Mouse (Mus musculus) brain, embryonic 14.5 days (tissue): ENCODE measurements around the gene Grid2. TPM values are rescaled to one million over a fixed set of nuclear protein-coding genes. Genes with fewer than 3 reads are reported as not detected.

Experiments
- DNase-seq: peaks from one replicate; pipeline ENCODE4 v3.0.0-alpha.2; 2011; ENCODE audit warnings: low read depth
- CTCF ChIP-seq: fragments of 200-500 bp; IDR thresholded peaks from 2 replicates; pipeline ENCODE4 v1.5.1; 2012; ENCODE audit warnings: inconsistent platforms, mild to moderate bottlenecking, moderate library complexity, borderline replicate concordance; ENCODE audit not compliant: insufficient read depth, insufficient read length; ENCODE audit errors: extremely low read depth
- POLR2A ChIP-seq: fragments of 200-500 bp; IDR thresholded peaks from 2 replicates; pipeline ENCODE4 v1.6.1; 2012; ENCODE audit warnings: mild to moderate bottlenecking, inconsistent platforms, borderline replicate concordance; ENCODE audit not compliant: poor library complexity, insufficient read depth, insufficient read length, severe bottlenecking; ENCODE audit errors: extremely low read depth
- polyA plus RNA-seq: library from polyadenylated mRNA; depleted of rRNA; stranded (reverse); fragments of >200 nt; gene quantifications from 2 replicates; pipeline ENCODE4 v1.2.3, GENCODE M21; 2012

The Grid2 gene
- polyA plus RNA-seq, 1 experiment: 12.3 TPM

DNA sequence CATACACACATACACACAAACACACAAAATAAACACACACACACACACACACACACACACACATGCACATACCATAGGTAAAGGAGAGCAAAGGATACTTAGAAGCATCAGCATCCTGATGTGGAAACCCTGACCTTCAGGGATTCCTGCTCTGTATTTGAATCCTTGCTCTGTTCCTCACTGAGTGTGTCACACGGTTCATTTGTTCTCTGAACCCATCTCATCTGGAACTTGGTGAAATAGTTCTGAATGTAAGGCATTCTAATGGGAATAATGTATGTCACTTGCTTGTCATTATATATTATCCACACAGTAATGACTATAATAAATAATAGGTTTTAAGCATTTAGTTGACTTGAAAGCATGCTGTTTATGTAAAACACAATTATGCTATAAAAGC, 1173.2 kb downstream of the Grid2 start:
- TF ChIP-seq POLR2A: no peak
- no peak for TF ChIP-seq CTCF
- peak; percentile 17 for DNase-seq

DNA sequence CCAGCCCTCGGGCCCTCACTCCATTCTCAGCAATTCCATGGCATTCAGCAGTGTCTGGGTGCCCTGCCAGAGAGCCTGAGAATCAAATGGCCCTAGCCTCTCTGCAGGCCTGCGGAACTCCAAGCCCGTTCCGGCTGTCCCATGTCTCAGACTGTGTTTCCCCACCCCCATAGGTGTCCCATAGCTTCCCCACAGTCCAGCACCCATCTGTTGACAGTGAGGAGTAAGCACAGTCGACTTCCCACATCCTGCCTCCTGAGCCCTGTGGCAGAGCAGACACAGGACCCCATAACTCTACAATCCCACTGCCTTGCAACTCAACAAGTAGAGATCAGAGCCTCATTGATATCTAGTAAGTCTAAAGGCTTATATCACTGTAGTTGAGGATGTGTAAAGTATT, 1192.5 kb downstream of the Grid2 start:
- TF ChIP-seq POLR2A (no peak), CTCF (no peak)
- no peak for DNase-seq

DNA sequence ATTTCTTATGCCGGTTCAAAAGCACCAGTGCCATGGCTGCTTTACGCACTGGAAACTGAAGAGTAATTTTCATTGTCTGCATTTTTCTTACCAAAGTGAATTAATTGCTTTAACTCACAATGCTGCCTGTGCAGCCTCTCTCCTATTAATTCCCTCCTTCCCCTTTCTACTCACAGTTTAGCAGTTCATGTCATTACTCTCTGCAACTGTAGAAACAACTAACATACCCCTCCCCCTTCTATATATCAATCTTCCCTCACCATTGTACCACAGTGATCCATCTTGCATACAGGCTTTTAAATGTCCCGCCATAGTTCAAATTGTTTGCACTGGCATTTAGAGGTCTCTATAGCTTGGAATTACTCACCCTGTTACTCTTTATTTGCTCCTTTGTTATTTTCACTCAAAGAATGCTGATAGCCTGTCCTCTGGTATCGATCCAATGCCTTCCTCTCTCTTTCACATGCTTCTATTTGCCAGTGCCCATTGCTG, 1193.2 kb downstream of the Grid2 start:
- peak; percentile 33 for DNase-seq
- TF ChIP-seq POLR2A (no peak), CTCF (no peak)

DNA sequence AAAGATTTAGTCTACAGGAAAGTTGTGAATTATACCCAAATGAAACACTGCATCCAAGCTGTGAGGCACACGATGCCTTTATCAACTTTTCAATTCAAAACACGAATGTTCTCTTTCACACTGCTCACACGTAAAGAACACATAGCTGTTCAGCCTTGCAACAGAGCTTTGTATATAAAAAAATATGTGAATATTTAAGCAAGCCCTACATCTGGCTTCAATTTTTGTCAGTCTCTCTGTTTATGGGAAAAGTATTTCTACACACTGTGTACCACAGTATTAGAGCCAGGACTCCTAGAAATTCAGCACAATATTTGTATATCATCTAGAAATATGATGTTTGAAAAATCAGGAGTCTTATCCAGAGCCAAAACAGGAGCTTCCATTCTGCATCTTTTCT, 1195.1 kb downstream of the Grid2 start:
- TF ChIP-seq CTCF (no peak), POLR2A (no peak)
- DNase-seq: no peak

DNA sequence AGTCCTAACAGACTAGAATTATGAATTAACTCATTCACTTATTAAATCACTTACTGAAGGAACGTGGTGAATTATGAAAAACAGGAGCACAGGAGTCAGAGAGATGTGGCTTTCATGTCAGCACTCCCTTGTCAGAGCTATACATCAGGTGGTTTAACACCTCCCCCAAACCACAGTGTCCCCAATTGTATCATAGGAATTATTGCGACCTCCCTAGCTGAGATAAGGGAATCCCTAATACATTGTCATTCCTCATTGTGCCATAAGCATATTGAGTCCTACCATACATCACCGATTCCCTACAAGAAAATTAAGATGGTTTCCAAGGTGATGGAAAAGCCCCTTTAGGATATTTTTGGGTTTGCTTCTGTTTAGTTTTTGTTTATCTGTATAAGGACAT, 1224.2 kb downstream of the Grid2 start:
- no peak for DNase-seq
- TF ChIP-seq CTCF: no peak

DNA sequence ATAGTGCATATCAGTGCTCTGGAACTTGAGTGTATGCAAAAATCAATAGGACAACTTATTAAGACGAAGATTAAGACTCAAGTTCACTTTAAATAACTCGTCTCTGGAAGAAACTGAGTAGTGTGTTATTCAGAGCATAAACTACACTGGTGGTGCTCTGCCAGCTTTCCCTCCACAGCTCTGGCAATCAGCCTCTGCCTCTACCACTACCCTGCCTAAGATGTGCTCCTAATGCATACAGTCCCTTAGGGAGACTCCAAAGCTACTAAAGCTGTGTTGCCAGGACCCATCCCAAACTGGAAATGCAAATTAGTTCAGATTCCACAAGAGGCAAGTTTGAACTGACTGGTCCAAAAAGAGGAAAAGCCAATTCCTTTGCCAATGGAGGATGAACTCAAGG, 1224.9 kb downstream of the Grid2 start:
- no peak for TF ChIP-seq CTCF
- TF ChIP-seq POLR2A: no peak
- no peak for DNase-seq

DNA sequence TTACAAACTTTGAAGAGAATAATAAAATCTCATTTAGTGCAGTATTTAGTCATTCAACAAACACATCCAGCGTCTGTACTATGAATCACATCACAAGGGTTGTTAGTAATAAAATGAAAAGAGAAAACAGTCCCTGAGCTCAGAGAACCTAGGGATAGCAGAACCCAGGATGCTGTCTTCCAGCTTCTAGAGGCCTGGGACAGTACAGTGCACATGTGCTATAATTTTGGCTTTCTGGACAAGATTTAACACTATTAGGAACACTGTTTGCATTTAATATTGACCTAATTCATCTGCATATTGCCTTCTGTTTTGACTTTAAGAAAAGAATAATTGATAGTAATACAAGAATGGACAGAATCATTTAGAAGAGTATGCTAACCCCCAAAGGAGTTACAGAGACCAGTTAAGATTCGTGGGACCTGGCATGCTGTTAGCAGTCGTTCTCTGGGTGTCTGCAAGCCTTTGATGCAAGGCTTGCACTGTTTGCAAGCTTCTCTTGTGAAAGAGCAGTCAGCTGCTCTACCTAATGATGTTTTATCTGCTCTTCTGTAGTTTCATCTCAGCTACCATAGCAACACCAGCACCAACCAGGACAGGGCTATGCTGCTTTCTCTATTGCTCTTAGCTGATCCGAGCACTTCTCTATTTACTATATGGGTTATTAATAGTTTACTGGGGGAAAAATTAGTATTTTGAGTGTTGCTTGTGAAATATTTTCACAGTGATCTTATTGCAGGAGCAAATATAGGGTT, 1234.8 kb downstream of the Grid2 start:
- TF ChIP-seq POLR2A (no peak), CTCF (no peak)
- DNase-seq: peak; percentile 70

DNA sequence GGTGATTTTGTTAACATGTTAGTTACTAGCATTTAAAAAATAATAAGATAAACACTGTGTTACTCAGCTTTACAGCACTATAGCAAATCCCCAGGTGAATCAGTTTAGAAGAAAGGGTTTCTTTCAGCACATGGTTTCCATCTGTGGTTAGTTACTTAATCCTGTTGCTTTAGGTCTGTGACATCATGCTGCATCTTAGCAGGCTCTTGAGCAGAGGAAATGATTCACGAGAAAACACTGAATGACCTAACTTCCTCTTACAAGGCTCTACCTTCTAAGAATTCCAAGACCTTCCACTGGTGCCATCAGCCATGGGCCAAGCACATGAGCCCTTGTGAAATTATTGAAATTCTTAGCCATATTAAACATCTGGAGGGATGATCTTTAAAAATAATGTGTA, 1248.7 kb downstream of the Grid2 start:
- TF ChIP-seq POLR2A (no peak), CTCF (no peak)

DNA sequence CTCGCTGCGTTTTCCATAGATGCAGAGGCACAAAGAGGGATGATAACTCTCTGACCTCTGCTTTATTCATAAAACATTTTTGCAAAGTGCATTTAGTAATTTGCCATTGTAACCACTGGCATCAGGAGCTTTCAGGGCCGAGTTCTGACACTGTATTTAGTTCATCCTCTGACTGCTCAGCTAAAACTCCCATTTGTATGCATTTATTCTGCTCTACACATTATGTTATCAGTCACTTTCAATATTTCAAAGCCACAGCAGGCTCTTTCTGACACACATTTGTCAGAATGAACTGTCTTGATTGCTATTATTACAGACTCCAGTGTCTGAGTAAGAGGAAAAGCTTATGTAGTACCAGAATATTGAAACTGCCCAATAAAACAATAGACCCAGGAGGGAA, 1286.5 kb downstream of the Grid2 start:
- DNase-seq: peak; percentile 73
- no peak for TF ChIP-seq POLR2A

More for the DNA sequence above, 1248.7 kb downstream of the Grid2 start:
- DNase-seq: no peak

DNA sequence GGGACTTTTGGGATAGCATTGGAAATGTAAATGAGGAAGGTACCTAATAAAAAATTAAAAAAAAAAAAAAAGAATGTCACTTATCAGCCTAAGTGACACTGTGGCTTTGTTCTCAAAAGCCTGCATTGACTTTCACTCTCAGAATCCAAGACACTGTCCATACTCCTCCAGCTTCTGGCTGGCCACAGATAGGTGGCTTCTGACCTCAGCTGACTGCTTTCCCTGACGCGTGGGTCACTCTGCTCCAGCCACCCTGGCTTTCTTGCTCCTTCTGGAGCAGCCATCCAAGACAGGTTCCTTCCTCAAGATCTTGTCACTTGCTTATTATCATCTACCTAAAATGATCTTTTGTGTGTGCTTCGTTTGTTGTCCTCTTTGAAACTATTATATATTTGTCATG, 1298.0 kb downstream of the Grid2 start:
- TF ChIP-seq CTCF (no peak), POLR2A (no peak)

DNA sequence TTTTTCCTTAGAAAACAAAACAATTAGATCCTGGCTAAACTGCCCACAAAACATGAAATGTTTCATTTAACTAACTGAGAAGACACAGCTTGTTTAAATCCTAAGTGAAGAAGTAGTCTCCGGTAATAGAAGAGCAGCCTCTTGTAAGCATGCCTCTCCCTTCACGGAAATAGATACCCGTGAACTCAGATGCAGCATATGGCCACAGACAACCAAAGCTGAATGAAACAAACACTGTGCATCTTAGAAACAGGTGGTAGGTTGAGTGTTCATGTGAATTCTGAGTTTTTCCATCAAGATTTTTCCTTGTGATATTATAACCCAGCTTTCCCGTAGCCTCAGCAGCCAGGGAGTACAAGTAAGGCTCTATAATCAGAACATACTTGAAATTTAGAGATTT, 1299.5 kb downstream of the Grid2 start:
- no peak for TF ChIP-seq POLR2A
- TF ChIP-seq CTCF: no peak
- no peak for DNase-seq

More for the DNA sequence above, 1298.0 kb downstream of the Grid2 start:
- DNase-seq: no peak

DNA sequence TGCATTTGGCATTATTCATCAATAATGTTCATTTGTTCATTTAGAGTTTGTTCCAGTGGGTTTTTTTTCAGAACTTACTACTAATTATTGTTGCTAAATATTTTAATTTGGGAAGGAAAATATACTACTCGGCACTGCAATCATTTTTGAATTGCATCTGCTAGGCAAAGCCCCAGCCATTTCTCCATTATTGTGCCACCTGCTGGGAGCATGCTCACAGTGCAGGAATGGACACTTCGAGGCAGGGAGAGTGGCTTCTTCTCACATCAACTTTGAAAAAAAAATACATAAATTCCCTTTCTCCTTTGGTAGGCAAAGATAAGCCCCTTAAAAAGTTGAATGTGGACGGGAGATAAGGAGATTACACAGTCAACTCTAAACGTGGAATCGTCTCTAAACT, 1312.9 kb downstream of the Grid2 start:
- TF ChIP-seq CTCF (peak; percentile 68), POLR2A (no peak)
- DNase-seq: peak; percentile 42

DNA sequence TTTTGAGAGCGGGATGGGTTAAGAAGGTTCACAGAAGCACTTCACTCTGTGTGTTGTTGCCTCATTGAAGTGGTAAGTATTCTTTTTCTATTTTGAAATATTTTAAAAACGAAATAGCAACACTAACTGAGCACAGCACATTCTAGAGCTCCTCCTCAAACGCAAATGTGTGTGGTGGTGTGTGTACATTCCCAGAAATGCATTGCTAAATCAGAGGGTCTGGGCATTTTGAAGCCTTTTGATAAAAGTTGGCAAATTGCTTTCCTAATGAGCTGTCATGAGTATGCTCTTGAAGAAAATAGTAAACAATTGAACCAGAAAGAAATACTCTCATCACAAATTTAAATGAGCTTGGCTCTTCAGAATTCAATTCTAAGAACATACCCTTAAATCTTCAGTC, 1325.7 kb downstream of the Grid2 start:
- no peak for TF ChIP-seq CTCF
- no peak for TF ChIP-seq POLR2A
- DNase-seq: peak; percentile 35

DNA sequence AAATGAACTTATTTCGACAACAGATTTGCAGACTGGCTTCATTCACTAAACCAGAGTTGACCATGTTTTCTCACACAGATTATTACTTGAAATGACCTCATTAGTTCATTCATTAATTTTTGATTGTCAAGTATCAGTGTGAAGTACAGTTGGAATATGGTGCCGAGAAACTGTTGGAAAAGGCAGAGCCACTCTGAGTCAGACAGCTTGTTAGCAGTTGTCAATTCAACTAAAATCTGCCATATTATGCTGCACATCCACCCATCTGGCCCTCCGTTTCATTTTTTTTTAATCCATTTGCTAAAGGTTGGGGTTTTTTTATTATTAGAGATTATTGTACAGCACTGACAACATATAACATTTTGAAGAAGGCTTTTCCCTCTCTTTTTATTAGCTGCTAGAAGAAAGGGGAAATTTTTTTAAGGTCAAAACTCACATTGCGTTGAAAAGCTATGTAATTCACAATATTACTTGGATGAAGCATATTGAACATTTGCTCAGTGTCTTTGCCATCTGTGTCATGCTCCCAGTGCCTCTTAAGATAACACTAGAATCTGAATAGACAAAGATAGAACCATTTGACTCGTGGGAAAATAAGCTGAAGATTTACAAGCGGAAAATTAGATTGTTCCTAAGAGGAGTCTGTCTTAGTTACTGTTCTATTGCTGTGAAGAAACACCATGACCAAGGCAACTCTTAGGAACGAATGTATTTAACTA, 1333.0 kb downstream of the Grid2 start:
- TF ChIP-seq CTCF: no peak
- TF ChIP-seq POLR2A: no peak
- DNase-seq: peak; percentile 74
